Mouse (Mus musculus) spleen, adult 2 months (tissue): ENCODE measurements around the gene Atxn7l2.

ENCODE experiments used
- CTCF ChIP-seq: fragments of 200-500 bp; IDR thresholded peaks from 2 replicates; pipeline ENCODE4 v1.5.1; 2011; ENCODE audit warnings: mild to moderate bottlenecking, inconsistent platforms; ENCODE audit not compliant: insufficient read depth, insufficient read length, insufficient replicate concordance; ENCODE audit errors: extremely low read depth
- POLR2A ChIP-seq: fragments of 200-500 bp; IDR thresholded peaks from 2 replicates; pipeline ENCODE4 v1.6.1; 2011; ENCODE audit warnings: low read depth, low read length, inconsistent platforms

DNA sequence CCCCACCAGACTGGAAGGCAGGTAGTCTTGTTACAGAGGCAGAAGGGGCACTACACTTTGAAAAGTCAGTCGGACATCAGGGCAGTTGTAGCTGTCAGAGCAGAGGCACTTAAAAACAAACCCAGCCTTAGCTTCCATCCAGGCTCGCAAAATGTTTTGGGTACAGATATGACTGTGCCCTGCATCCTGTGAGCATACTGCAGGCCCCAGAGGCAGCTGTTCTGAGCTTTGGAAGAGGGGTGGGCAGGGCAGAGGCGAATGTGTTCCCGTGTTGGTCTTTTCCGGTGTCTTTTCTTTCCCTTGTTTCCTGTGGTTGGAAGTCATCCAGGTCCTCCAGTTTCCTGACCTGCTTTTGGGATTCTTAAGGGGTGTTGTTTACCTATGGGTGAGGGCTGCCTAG lies 20.8 kb downstream of the Atxn7l2 start:
- TF ChIP-seq CTCF (no peak), POLR2A (no peak)
